Mouse (Mus musculus) liver, adult 2 months (tissue): ENCODE results near the gene Rbm38. TPM values are rescaled to one million over a fixed set of nuclear protein-coding genes. Genes with fewer than 3 reads are reported as not detected.

Experiments used
- DNase-seq: peaks from one replicate; pipeline ENCODE4 v3.0.0-alpha.2; 2011; ENCODE audit warnings: low read depth, low spot score; ENCODE audit errors: extremely low read depth
- H3K27ac ChIP-seq: fragments of 200-500 bp; replicated peaks from 2 replicates; pipeline ENCODE4 v1.5.1; 2012; ENCODE audit warnings: low read depth, mild to moderate bottlenecking, control low read depth, inconsistent platforms, low read length; ENCODE audit not compliant: insufficient read depth
- H3K27me3 ChIP-seq: fragments of 200-500 bp; 2 replicates; pipeline ENCODE4 v1.6.1; 2012; ENCODE audit warnings: mild to moderate bottlenecking, moderate library complexity, low read length, inconsistent platforms; ENCODE audit not compliant: control insufficient read depth, insufficient read depth
- H3K36me3 ChIP-seq: fragments of 200-500 bp; 2 replicates; pipeline ENCODE4 v1.6.1; 2012; ENCODE audit warnings: low read length, inconsistent platforms; ENCODE audit not compliant: control insufficient read depth, insufficient read depth
- H3K4me1 ChIP-seq: fragments of 200-500 bp; 2 replicates; pipeline ENCODE4 v1.6.1; 2011; ENCODE audit warnings: low read length; ENCODE audit not compliant: control insufficient read depth, insufficient read depth
- H3K4me3 ChIP-seq: fragments of 200-500 bp; 2 replicates; pipeline ENCODE4 v1.5.1; 2011; ENCODE audit warnings: low read depth, mild to moderate bottlenecking, control low read depth, low read length, moderate library complexity; ENCODE audit not compliant: insufficient read depth
- H3K79me2 ChIP-seq: fragments of 200-500 bp; 2 replicates; pipeline ENCODE4 v1.6.1; 2012; ENCODE audit warnings: inconsistent platforms, mild to moderate bottlenecking, low read length, moderate library complexity; ENCODE audit not compliant: control insufficient read depth, insufficient read depth
- H3K9ac ChIP-seq: fragments of 200-500 bp; 2 replicates; pipeline ENCODE4 v1.6.1; 2012; ENCODE audit warnings: low read depth, mild to moderate bottlenecking, control low read depth, inconsistent platforms, low read length
- CTCF ChIP-seq: fragments of 200-500 bp; IDR thresholded peaks from 2 replicates; pipeline ENCODE4 v1.5.1; 2011; ENCODE audit warnings: low read depth, low read length, control low read depth
- POLR2A ChIP-seq: fragments of 200-500 bp; IDR thresholded peaks from 2 replicates; pipeline ENCODE4 v1.6.1; 2011; ENCODE audit warnings: low read length, control low read depth; ENCODE audit not compliant: insufficient read depth; ENCODE audit errors: extremely low read depth
- WGBS: fragments of 180-500 bp; shearing (Covaris S2); methylation state at CpG from one replicate; pipeline ENCODE4 v1.1.7; 2018; 5-methylcytosine and 5-hydroxymethylcytosine counted together
- polyA plus RNA-seq: library from polyadenylated mRNA; depleted of rRNA; stranded (reverse); fragments of >200 nt; gene quantifications from 2 replicates; pipeline ENCODE4 v1.2.3, GENCODE M21; 2012
- total RNA-seq: library from RNA; depleted of rRNA; stranded (reverse); fragments of >200 nt; gene quantifications from 2 replicates; pipeline ENCODE4 v1.2.3, GENCODE M21; 2014

Gene Rbm38
- total and polyA plus RNA-seq, 2 experiments, result 0.55 to 11.1 TPM

DNA sequence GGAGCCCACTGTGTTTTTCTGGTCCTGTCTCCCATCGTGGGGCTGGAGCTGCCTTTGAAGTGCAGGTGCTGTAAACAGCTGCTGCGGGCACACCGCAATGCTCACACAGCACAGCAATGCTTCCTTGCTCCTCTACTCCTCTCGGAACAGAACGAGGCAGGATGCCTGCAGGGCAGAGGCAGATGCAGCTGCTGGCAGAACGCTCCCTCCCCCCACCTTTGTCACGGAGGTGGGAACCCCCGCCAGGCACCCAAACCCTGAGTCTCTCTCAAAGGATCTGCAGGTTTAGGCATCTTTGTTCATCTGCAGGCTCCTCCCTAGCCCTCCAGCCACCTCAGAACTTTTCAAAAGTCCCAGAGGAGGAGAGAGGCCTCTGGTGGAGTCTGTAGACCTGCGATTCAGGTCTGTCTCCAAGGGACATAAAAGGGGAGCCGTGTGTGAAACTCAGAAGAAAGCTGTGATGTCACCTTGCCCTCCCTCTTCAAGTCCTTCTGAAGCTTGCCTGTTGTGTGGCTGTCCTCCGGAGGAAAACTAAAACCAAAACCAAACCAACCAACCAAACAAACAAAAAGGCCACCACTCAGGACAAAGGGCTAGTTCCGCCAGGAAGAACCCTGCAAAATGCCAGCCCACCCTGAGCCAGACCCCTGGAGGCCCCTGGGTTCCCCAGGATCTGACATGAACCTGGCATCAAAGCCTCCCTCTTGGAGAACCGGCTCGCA lies 42.7 kb upstream of the Rbm38 start, which contains the start of gene Spo11:
Spo11 (plus strand) TSS at position 292 of the 722 bp plus-strand sequence.
- TF ChIP-seq POLR2A, result no peak
- TF ChIP-seq CTCF, result no peak
- Histone ChIP-seq H3K79me2 (no peaks in the 10 kb centered on the region), H3K36me3 (no peaks in the 10 kb centered on the region), H3K4me3 (no peak within 1 kb of the TSS; the same call in 1 of the 2 replicates), H3K9ac (no peak within 1 kb of the TSS), H3K27ac (no peak within 1 kb of the TSS), H3K27me3 (no peaks in the 10 kb centered on the region), H3K4me1 (peaks cover 9% of the 10 kb centered on the region; the same call in 1 of the 2 replicates)
- 45% methylated on average over 14 of the region's 14 CpGs for WGBS
- DNase-seq, result no peak

DNA sequence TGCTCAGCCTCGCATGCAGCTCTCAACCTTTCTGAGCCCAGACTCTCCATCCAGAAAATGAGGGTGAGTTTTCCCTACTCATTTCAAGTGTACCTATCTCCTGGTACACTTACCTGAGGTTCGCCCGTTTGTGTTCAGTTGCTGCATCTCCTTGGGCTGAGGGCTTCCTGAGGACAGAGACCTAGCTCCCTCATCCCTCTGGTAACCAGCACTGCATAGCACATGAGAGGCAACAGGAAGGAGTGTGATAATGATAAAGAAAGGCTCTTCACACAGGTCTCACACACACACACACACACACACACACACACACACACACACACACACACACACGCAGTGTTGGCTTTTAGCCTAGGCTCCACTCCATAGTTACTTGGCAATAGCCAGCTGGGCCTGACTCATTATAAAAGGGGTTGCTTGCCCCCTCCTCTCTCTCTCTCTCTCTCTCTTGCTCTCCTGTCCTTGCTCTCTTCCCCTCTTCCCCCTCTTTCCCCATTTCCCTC lies 42.1 kb upstream of the Rbm38 start:
- H3K27ac ChIP-seq, result no peak overlapping the region
- H3K27me3 ChIP-seq, result no peaks in the 10 kb centered on the region
- H3K79me2 ChIP-seq, result no peaks in the 10 kb centered on the region
- H3K9ac ChIP-seq, result no peak overlapping the region
- 63% methylated on average over 4 of the region's 4 CpGs for WGBS
- no peak for DNase-seq
- H3K36me3 ChIP-seq, result no peaks in the 10 kb centered on the region
- TF ChIP-seq CTCF (no peak), POLR2A (no peak)
- H3K4me3 ChIP-seq, result no peak overlapping the region; the same call in 1 of the 2 replicates
- H3K4me1 ChIP-seq, result peaks cover 9% of the 10 kb centered on the region; the same call in 1 of the 2 replicates

DNA sequence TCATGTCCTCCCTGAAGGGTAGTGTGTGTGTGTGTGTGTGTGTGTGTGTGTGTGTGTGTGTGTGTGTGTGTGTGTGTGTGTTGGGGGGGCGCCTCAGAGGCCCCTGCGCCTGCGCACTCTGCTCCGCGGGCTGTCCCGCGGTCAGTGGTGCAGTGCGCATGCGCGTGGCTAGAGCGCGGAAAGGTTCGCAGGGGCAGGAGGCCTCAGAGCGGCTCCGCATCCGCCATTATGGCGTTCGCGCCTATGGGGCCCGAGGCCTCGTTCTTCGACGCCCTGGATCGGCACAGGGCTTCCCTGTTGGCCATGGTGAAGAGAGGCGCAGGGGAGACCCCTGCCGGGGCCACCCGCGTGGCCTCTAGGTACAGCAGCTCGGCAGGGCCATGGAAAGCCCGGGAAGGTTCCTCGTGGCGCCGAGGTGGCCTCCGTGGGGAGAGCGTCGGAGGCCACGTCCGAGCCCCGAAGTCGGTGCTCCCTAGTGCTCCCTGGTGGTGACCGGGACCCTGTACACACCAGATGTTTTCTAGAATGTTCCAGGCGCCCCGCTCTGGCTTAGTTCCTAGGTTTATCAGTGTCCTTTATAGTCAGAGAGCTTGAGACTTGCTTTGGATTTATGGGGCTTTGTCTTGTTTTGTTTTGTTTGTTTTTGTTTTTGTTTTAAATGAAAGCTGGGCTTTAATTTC lies 40.5 kb upstream of the Rbm38 start:
- Histone ChIP-seq H3K27me3 (no peaks in the 10 kb centered on the region), H3K4me3 (no peak overlapping the region), H3K9ac (no peak overlapping the region), H3K4me1 (no peaks in the 10 kb centered on the region), H3K36me3 (no peaks in the 10 kb centered on the region), H3K79me2 (no peaks in the 10 kb centered on the region), H3K27ac (no peak overlapping the region)
- no peak for DNase-seq
- TF ChIP-seq POLR2A (no peak), CTCF (no peak)
- 93% methylated on average over 43 of the region's 43 CpGs for WGBS

DNA sequence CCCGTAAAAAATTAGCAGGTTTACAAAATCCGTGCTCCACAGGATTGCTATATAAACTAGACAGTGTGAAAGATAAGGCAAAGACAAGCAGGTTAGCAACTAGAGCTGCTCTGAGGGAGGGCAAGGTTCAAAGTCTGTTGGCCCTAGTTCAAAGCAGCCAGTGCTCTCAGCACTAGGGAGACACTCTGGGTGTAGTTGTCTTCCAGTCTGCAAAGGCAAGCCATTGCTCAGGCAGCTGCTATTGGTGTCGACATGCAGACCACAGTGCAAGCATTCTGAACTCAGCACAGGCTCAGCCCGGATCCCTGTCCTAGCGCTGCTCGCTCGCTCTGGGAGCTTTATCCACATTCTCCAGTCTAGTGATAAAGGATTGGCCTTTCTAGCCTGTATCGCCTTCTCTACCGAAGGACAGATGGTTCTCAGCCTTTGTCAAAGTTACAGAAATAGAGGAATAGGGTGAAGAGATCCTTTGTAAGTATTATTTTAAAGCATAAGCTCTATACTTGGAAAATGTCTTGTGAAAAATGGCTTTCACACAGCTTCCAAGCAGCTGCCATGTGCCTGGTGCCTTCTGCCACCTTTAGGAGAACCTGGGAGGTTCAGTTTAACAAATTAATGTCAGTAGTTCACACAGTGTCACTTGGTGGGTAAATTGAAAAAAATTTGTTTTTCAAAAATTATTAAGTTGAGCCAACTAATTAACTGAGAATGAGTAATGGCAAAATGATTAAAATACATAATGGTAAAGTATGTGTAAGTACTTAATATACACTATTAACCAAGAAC lies 37.3 kb upstream of the Rbm38 start:
- no peak overlapping the region for H3K4me3 ChIP-seq
- H3K27ac ChIP-seq, result no peak overlapping the region
- WGBS, result 26% methylated on average over 9 of the region's 9 CpGs
- no peaks in the 10 kb centered on the region for H3K79me2 ChIP-seq
- H3K9ac ChIP-seq, result no peak overlapping the region
- no peaks in the 10 kb centered on the region for H3K36me3 ChIP-seq
- no peaks in the 10 kb centered on the region for H3K4me1 ChIP-seq
- TF ChIP-seq CTCF, result no peak
- no peak for TF ChIP-seq POLR2A
- DNase-seq, result peak; percentile 93
- no peaks in the 10 kb centered on the region for H3K27me3 ChIP-seq

DNA sequence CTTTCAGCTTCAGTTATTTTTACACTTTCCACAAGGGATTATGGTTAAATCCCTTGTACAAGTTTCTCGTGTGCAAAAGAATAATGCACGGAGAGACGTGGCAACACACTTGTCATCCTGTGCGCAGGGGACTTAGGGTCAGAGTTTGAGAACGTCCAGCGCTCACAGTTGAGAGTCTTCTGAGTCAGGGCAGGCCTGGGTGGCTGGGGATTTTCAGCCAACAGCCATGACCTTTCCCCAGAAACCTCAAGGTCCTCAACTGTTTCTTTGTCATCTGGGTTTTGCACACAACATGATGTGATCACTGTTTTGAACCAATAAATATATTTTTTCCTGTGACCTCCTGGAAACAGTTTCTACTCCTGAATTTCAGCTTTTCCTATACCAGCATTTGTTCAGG lies 30.1 kb upstream of the Rbm38 start:
- Histone ChIP-seq H3K27ac (no peak overlapping the region), H3K36me3 (no peaks in the 10 kb centered on the region), H3K79me2 (no peaks in the 10 kb centered on the region), H3K27me3 (no peaks in the 10 kb centered on the region), H3K4me1 (no peaks in the 10 kb centered on the region), H3K9ac (no peak overlapping the region), H3K4me3 (no peak overlapping the region)
- WGBS, result 85% methylated on average over 6 of the region's 6 CpGs
- no peak for TF ChIP-seq CTCF
- TF ChIP-seq POLR2A, result no peak
- no peak for DNase-seq
